Mouse (Mus musculus) embryonic facial prominence, embryonic 12.5 days (tissue): ENCODE results near the gene Prkn. TPM values are rescaled to one million over a fixed set of nuclear protein-coding genes. Genes with fewer than 3 reads are reported as not detected.
A peak's percentile ranks its signal among the peaks of the same experiment; 100 is the strongest.

Experiments used
- ATAC-seq: fragments of 200-750 bp; cut with Nextera tagmentation; 2 replicates; pipeline ENCODE4 v1.8.0; 2017; ENCODE audit not compliant: insufficient number of reproducible peaks, insufficient read depth, low FRiP score, low TSS enrichment
- H3K27ac ChIP-seq: fragments of 300-500 bp; sonication (generic); 2 replicates; pipeline ENCODE4 v1.5.1; 2016; ENCODE audit warnings: mild to moderate bottlenecking
- H3K27me3 ChIP-seq: fragments of 300-500 bp; sonication (generic); 2 replicates; pipeline ENCODE4 v1.6.1; 2016; ENCODE audit warnings: mild to moderate bottlenecking, moderate library complexity
- H3K36me3 ChIP-seq: fragments of 300-500 bp; sonication (generic); 2 replicates; pipeline ENCODE4 v1.6.1; 2016; ENCODE audit warnings: mild to moderate bottlenecking
- H3K4me1 ChIP-seq: fragments of 300-500 bp; sonication (generic); 2 replicates; pipeline ENCODE4 v1.6.1; 2016
- H3K4me2 ChIP-seq: fragments of 300-500 bp; sonication (generic); replicated peaks from 2 replicates; pipeline ENCODE4 v1.6.1; 2016; ENCODE audit warnings: mild to moderate bottlenecking, moderate library complexity
- H3K4me3 ChIP-seq: fragments of 300-500 bp; sonication (generic); 2 replicates; pipeline ENCODE4 v1.5.1; 2016; ENCODE audit warnings: mild to moderate bottlenecking
- H3K9ac ChIP-seq: fragments of 300-500 bp; sonication (generic); 2 replicates; pipeline ENCODE4 v1.6.1; 2016; ENCODE audit warnings: mild to moderate bottlenecking, moderate library complexity
- H3K9me3 ChIP-seq: fragments of 300-500 bp; sonication (generic); 2 replicates; pipeline ENCODE4 v1.6.1; 2016; ENCODE audit warnings: mild to moderate bottlenecking, moderate library complexity
- WGBS: fragments of 180-500 bp; shearing (Covaris S2); methylation state at CpG from one replicate; pipeline ENCODE4 v1.1.7; 2016; 5-methylcytosine and 5-hydroxymethylcytosine counted together
- polyA plus RNA-seq: library from polyadenylated mRNA; unstranded; fragments of >200 nt; fragmentation: Nextera tagmentation; extraction: Ambion mirVana; gene quantifications from 2 replicates; pipeline ENCODE4 v1.2.1, GENCODE M21; 2016

Prkn gene
- polyA plus RNA-seq, 1 experiment from 2014 or later, result 1.8 TPM

GRCm38 (mm10) chr17:11881110-11881820 lies 1041.1 kb downstream of the Prkn start:
- Histone ChIP-seq H3K4me2 (no peak overlapping the region), H3K36me3 (no peaks in the 10 kb centered on the region), H3K4me3 (no peak overlapping the region), H3K4me1 (no peaks in the 10 kb centered on the region), H3K27ac (no peak overlapping the region), H3K9me3 (no peaks in the 10 kb centered on the region), H3K27me3 (no peaks in the 10 kb centered on the region), H3K9ac (no peak overlapping the region)
- WGBS, result 89% methylated on average over 5 of the region's 5 CpGs
- no peak for ATAC-seq

DNA sequence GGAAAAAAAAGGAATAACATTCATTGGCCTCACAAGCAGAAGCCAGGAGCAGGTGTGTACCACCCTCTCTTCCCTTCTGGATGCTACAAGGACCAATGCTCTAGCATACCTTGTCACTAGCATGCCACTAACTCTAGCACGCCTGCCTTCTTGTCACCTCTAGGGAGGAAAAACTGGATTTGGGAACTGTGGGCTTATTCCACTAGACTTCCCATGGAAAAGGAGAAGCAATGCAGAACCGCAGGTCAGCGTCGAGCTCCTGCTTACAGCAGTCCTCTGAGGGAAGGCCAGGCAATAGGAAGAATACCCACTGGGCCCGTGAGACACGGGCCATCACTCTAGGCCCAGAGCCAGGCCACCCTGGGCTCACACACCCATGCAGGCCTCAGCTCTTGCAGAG lies 1045.4 kb downstream of the Prkn start:
- H3K27ac ChIP-seq, result no peak overlapping the region
- 88% methylated on average over 6 of the region's 6 CpGs for WGBS
- no peaks in the 10 kb centered on the region for H3K4me1 ChIP-seq
- H3K36me3 ChIP-seq, result no peaks in the 10 kb centered on the region
- H3K9me3 ChIP-seq, result no peaks in the 10 kb centered on the region
- no peak for ATAC-seq
- H3K9ac ChIP-seq, result no peak overlapping the region
- no peak overlapping the region for H3K4me3 ChIP-seq
- no peaks in the 10 kb centered on the region for H3K27me3 ChIP-seq
- no peak overlapping the region for H3K4me2 ChIP-seq

DNA sequence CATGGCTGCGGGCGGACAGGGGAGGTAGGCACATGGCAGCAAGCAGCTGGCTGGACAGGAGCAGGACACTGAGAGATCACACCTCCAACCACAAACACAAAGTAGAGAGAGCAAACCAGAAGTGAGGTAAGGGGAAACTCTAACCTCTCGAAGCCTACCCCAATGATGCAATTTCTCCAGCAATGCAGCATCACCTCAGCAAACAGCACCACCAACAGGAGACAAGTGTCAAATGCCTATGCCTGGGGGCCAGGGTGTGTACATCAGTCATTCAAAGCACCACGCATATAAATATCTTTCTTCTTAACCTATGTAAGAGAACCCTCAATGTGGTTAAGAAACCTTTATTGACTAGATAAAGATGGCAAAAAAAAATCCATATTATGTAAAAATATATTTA lies 1046.8 kb downstream of the Prkn start:
- no peaks in the 10 kb centered on the region for H3K4me1 ChIP-seq
- 81% methylated on average over 4 of the region's 4 CpGs for WGBS
- no peak overlapping the region for H3K9ac ChIP-seq
- H3K4me3 ChIP-seq, result no peak overlapping the region
- no peak overlapping the region for H3K4me2 ChIP-seq
- H3K9me3 ChIP-seq, result no peaks in the 10 kb centered on the region
- ATAC-seq, result no peak
- H3K27me3 ChIP-seq, result no peaks in the 10 kb centered on the region
- no peak overlapping the region for H3K27ac ChIP-seq
- H3K36me3 ChIP-seq, result no peaks in the 10 kb centered on the region

GRCm38 (mm10) chr17:11887591-11888205 lies 1047.5 kb downstream of the Prkn start:
- H3K9me3 ChIP-seq, result no peaks in the 10 kb centered on the region
- no peaks in the 10 kb centered on the region for H3K36me3 ChIP-seq
- no peak for ATAC-seq
- 78% methylated on average over 12 of the region's 12 CpGs for WGBS
- no peaks in the 10 kb centered on the region for H3K27me3 ChIP-seq
- H3K4me2 ChIP-seq, result no peak overlapping the region
- H3K27ac ChIP-seq, result no peak overlapping the region
- no peaks in the 10 kb centered on the region for H3K4me1 ChIP-seq
- no peak overlapping the region for H3K4me3 ChIP-seq
- no peak overlapping the region for H3K9ac ChIP-seq

- Histone ChIP-seq H3K27ac (no peak overlapping the region), H3K27me3 (no peaks in the 10 kb centered on the region), H3K4me2 (no peak overlapping the region), H3K9me3 (no peaks in the 10 kb centered on the region), H3K9ac (no peak overlapping the region), H3K4me3 (no peak overlapping the region), H3K4me1 (no peaks in the 10 kb centered on the region), H3K36me3 (no peaks in the 10 kb centered on the region)
- ATAC-seq, result no peak
- WGBS, result 72% methylated on average over 5 of the region's 5 CpGs
These were observed 1048.6 kb downstream of the Prkn start for GRCm38 (mm10) chr17:11888806-11889205.

DNA sequence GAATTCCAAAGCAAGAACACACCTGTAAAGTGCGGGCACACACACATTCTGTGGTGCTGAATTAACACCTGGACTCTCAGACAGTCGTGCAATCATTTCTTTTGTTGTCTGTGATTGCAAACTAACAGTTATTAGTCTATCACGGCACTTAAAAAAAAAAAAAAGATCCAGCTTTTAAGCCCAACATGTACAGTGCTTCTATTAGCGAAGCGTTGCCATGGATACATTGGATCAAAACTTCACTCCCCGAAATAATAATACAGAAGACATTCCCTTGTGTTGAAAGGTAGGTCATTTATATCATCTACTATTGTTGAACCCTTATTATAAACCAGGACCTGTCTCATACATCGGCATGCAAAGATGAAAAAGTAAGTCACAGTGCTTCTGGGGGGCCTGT lies 1060.1 kb downstream of the Prkn start:
- Histone ChIP-seq H3K4me3 (no peak overlapping the region), H3K36me3 (no peaks in the 10 kb centered on the region), H3K27ac (no peak overlapping the region), H3K4me2 (no peak overlapping the region), H3K27me3 (no peaks in the 10 kb centered on the region), H3K9me3 (no peaks in the 10 kb centered on the region), H3K4me1 (no peaks in the 10 kb centered on the region), H3K9ac (no peak overlapping the region)
- 90% methylated on average over 7 of the region's 7 CpGs for WGBS
- ATAC-seq, result no peak

- no peak overlapping the region for H3K9ac ChIP-seq
- no peak for ATAC-seq
- H3K27ac ChIP-seq, result no peak overlapping the region
- H3K36me3 ChIP-seq, result no peaks in the 10 kb centered on the region
- H3K4me3 ChIP-seq, result no peak overlapping the region
- no peaks in the 10 kb centered on the region for H3K9me3 ChIP-seq
- no peaks in the 10 kb centered on the region for H3K27me3 ChIP-seq
- H3K4me2 ChIP-seq, result no peak overlapping the region
- H3K4me1 ChIP-seq, result no peaks in the 10 kb centered on the region
- WGBS, result 73% methylated on average over 3 of the region's 3 CpGs
These were observed 1061.5 kb downstream of the Prkn start for GRCm38 (mm10) chr17:11901731-11902130.

- 41% methylated on average over 6 of the region's 6 CpGs for WGBS
- no peak for ATAC-seq
These were observed 1062.8 kb downstream of the Prkn start for GRCm38 (mm10) chr17:11903001-11903400.

GRCm38 (mm10) chr17:11910668-11911398 lies 1070.6 kb downstream of the Prkn start:
- Histone ChIP-seq H3K27ac (no peak overlapping the region), H3K9me3 (no peaks in the 10 kb centered on the region), H3K4me1 (peaks cover 7% of the 10 kb centered on the region; the same call in 1 of the 2 replicates), H3K27me3 (peaks cover 4% of the 10 kb centered on the region; the same call in 1 of the 2 replicates), H3K9ac (no peak overlapping the region), H3K4me3 (no peak overlapping the region), H3K4me2 (no peak overlapping the region), H3K36me3 (no peaks in the 10 kb centered on the region)
- ATAC-seq, result no peak
- WGBS, result 77% methylated on average over 8 of the region's 8 CpGs

More at GRCm38 (mm10) chr17:11903001-11903400, 1062.8 kb downstream of the Prkn start:
- H3K4me2 ChIP-seq, result no peak overlapping the region
- H3K4me1 ChIP-seq, result no peaks in the 10 kb centered on the region
- no peaks in the 10 kb centered on the region for H3K9me3 ChIP-seq
- no peaks in the 10 kb centered on the region for H3K36me3 ChIP-seq
- no peak overlapping the region for H3K27ac ChIP-seq
- no peaks in the 10 kb centered on the region for H3K27me3 ChIP-seq
- H3K9ac ChIP-seq, result no peak overlapping the region
- no peak overlapping the region for H3K4me3 ChIP-seq

DNA sequence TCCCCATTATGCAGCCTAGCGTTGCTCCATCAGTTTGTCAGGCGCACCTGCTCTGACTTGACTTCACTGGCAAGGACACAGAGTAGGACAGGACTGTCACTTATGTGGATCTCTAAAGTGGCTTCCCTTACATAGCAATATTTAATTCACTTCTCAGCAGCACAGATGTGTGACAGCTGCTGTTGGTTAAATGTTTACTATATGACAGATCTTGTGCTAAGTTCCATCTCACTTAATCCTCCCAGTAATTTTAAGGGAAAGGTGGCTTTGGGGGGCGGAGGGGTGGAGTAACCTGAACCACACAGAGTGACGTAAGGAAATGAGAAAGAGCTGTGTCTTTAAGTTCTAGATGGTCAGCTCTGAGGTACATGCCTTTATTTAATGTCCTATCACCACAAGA lies 1072.0 kb downstream of the Prkn start:
- ATAC-seq, result no peak
- Histone ChIP-seq H3K9me3 (no peaks in the 10 kb centered on the region), H3K4me2 (no peak overlapping the region), H3K27me3 (peaks cover 6% of the 10 kb centered on the region; the same call in 1 of the 2 replicates), H3K36me3 (no peaks in the 10 kb centered on the region), H3K27ac (no peak overlapping the region), H3K4me3 (no peak overlapping the region), H3K4me1 (peaks cover 7% of the 10 kb centered on the region; the same call in 1 of the 2 replicates), H3K9ac (no peak overlapping the region)
- WGBS, result 59% methylated on average over 4 of the region's 4 CpGs

GRCm38 (mm10) chr17:11912872-11913365 lies 1072.7 kb downstream of the Prkn start:
- no peak overlapping the region for H3K27ac ChIP-seq
- ATAC-seq, result no peak
- peaks cover 7% of the 10 kb centered on the region; the same call in 1 of the 2 replicates for H3K4me1 ChIP-seq
- H3K9me3 ChIP-seq, result no peaks in the 10 kb centered on the region
- H3K4me3 ChIP-seq, result peak overlapping the region; percentile 24
- no peaks in the 10 kb centered on the region for H3K36me3 ChIP-seq
- 2% methylated on average over 19 of the region's 19 CpGs for WGBS
- H3K27me3 ChIP-seq, result peaks cover 6% of the 10 kb centered on the region; the same call in 1 of the 2 replicates
- H3K9ac ChIP-seq, result 0 out of 2 replicates have a peak overlapping the region, but pooled peaks have one; percentile 15
- H3K4me2 ChIP-seq, result peak overlapping the region; percentile 59
